Mouse (Mus musculus) kidney, postnatal 25 days (tissue): Measurements from ENCODE around the gene Sipa1l1.

Experiments used
- DNase-seq, 2 experiments: peaks; one replicate each; pipeline ENCODE4 v3.0.0; 2021; ENCODE audit warnings: mixed read lengths in 2 of 2

Sipa1l1 gene

DNA sequence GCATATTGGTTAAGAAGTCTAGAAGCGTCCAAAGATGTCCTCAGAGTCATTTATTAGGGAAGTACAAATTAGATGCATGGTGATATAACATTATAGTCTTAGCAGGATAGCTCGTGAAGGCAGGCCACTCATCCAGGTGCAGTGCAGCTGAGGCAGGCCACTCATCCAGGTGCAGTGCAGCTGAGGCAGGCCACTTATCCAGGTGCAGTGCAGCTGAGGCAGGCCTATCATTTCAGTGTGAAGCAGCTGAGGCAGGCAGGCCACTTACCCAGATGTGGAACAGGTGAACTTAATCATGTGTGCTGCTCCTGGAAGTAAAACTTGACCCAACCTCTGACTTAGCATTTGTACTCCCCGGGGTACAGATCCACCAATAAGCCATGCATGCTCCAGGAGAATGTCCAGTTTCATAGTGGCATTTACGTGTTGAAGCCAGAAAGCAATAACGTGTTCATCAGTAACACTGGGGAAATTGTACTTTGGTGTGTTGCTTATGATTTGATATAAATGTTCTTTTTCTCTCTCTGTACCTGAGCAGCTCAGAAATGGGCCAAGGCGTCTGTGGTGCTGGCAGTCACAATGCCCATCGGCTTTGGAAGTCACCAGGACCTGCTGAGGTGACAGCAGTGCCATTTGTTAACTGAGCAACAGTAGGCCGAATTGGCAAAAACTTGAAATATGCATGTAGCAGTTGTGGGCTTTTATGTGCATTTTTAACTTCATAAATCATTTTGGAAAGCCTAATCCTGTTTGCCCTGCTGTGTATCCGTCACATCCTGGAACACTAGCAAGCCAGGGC, 129.7 kb downstream of the Sipa1l1 start:
- no peak for DNase-seq

- DNase-seq = no peak
These were observed 135.0 kb downstream of the Sipa1l1 start for GRCm38 (mm10) chr12:82304140-82304539.

- DNase-seq = peak in 1 of 2 experiments; percentile 54
These were observed 136.9 kb downstream of the Sipa1l1 start for GRCm38 (mm10) chr12:82306035-82306434.

DNA sequence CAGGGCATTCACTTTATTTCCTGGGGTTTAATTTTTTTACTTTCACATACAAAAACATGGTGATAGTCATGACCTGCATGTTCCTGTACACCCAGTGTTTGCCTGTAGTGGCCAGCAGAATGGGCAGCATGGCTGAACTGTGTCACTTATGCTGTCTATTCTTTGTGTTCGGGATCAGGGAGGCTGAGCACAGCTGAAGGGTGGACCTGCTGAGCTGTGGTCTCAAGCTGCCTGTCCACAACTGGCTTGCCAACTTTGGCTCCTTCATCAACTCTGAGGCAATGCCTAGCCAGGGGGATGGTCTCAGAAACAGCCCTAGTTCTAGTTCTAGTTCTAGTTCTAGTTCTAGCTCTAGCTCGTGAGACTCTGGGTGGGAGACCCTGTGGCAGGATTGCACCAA, 142.5 kb downstream of the Sipa1l1 start:
- no peak for DNase-seq

DNA sequence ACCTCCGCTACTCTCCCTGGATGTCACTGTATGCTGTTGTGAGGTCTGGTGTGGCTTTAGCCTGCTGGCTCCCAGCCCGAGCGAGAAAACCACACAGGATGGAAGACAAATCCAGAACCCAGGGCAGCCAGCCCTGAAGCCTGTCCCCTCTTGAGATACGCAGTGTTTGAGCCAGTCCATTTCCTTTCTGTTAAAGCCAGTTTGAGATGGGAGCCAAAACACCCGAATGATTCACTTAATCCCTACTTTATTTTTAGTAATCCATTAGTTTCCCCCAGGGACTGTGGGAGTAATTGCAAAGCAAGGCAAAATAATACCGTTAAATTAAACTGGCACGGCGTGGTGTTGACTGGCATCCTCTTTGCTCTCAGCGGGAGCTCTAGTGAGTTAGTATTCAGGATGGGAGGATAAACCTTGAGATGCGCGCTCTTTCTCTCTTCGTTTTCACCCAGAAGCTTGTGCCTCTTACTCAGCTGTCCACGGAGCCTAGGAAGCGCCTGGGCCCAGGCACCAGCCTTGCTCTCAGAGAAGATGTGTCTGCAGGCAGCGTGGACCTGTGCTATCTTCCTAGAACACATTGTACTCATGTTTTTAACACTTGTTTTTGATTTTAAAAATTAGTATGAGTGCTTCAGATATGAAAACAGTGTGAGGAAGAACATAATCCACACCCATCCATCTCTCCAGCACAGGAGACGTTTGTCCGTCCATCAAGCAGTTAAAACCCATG, 143.1 kb downstream of the Sipa1l1 start:
- peak; percentile 38 to 66 for DNase-seq

DNA sequence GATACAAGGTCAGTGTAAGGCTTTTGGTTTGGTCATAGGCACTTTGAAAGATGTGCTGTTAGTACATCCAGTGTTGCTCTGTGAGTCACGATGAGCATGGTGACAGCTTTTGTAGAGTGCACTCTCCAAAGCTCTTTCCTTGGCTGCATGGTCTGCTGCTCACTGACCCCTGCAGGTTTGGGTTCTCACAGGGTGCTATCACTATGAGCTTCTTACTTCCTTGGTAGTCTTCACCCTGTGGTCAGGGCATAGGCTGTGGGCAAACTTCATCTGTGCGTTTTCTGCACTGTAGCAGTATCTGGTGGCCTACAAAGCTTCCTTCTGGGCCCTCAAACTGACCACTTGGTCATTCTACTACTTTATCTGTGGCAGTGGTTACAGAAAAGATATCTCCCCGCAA, 144.0 kb downstream of the Sipa1l1 start:
- peak in 1 of 2 experiments; percentile 63 for DNase-seq

DNA sequence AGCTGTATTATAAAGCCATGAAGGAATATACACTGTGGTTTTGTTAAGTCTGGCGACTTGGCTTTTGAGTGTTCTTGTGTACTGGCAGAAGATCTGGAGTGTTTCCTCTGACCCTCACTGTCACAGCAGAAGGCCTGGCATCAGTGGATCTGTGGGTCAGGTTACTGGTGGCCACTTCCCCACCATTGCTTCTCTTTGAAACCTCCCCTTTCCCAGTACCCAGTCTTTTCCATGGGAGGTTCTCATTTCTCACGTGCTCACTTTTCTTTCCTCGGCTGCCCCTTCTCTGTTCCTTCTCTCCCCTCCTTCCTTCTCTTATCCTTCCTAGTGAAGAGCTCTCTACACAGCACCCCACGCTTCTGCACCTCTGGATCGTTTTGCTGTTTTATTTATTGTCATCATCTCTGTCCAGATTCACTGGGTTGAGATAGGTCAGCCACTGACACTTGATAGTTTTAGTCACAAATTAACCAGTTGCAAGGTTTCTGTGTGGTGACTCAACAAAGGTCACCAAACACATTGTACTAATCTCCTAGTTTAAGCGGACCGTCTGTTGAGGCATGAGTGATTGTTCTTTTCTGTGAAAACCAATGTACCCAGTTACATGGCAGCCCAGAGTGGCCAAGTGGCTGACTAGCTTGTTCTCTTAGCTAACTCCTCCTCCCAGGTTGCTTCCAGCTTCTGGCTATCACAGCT, 150.5 kb downstream of the Sipa1l1 start:
- DNase-seq = no peak

DNA sequence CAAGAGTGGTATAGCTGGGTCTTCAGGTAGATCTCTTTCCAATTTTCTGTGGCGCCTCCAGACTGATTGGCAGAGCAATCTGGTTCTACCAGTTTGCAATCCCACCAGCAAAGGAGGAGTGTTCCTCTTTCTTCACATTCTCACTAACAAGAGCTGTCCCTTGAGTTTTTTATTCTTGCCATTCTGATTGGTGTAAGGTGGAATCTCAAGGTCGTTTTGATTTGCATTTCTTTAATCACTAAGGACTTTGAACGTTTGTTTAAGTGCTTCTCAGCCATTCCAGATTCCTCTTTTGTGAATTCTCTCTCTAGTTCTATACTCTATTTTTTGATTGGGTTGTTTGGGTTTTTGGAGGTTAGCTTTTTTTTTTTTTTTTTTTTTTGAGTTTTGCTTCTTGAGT, 151.1 kb downstream of the Sipa1l1 start:
- DNase-seq = no peak

- DNase-seq = no peak
These were observed 152.3 kb downstream of the Sipa1l1 start for GRCm38 (mm10) chr12:82321397-82321796.

- DNase-seq = no peak
These were observed 152.7 kb downstream of the Sipa1l1 start for GRCm38 (mm10) chr12:82321855-82322254.

GRCm38 (mm10) chr12:82322759-82323451, 153.8 kb downstream of the Sipa1l1 start:
- DNase-seq = no peak

GRCm38 (mm10) chr12:82324621-82325020, 155.5 kb downstream of the Sipa1l1 start:
- no peak for DNase-seq

- DNase-seq = no peak
These were observed 156.4 kb downstream of the Sipa1l1 start for GRCm38 (mm10) chr12:82325502-82325901.

DNA sequence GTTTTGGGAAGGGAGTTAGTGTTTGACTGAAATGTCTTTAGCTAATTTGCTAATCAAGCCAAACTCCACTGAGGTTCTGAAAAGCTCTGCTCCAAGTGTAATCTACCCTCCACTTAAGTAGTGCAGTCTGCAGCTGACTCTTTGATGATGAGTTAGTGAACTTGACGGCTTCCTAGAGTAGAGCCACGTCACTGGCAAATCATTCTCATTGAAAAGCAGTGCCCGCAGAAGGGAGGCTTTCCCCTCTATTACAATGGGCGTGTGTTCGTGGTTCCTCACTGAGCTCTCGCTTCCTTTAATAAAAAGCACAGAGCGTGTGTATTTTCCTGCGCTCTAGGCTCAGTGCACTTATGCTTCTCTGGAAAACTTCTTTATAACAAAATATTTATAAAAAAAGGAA, 157.3 kb downstream of the Sipa1l1 start:
- no peak for DNase-seq

- no peak for DNase-seq
These were observed 159.0 kb downstream of the Sipa1l1 start for GRCm38 (mm10) chr12:82328112-82328511.

GRCm38 (mm10) chr12:82332836-82333614, 163.9 kb downstream of the Sipa1l1 start:
- DNase-seq = peak; percentile 57 to 70

DNA sequence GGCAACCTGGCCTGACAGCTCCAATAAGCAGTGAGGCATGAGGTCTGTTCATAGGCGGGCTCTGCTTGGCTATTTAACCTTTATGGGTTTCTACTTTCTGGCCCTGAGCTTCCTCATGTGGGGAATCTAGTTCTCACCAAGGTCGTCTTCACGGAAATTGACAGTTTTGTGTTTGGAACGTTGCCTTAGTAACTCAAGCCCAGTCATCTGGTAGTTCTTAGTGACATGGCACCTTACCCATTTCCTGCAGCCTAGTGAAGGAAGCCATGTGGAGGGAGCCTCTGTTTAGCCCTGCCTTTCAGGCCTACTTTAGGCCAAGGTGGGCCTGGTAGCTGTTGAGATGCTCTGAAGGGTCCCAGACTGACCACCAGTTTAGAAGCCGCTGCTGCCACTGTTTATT, 164.9 kb downstream of the Sipa1l1 start:
- DNase-seq = no peak

GRCm38 (mm10) chr12:82334550-82334949, 165.4 kb downstream of the Sipa1l1 start:
- DNase-seq = no peak

DNA sequence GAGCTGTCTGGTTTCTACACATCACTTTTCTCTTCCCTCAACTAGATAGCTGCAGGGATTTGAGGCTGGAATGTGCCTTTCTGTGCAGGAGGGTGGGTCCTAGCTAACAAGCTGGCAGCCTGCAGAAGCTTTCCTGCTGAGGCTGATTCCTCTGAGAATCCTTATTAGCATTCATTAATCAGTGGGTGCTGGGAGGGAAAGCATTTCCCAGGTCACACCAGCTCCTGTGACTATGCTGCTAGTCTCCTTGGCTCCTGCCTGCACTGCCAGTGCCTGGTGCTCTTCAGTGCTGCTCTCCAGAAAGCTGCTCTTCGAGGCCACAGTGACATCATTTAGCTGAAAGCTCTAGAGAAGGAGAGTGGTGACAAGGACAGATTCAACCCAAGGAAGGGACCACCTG, 166.0 kb downstream of the Sipa1l1 start:
- no peak for DNase-seq

DNA sequence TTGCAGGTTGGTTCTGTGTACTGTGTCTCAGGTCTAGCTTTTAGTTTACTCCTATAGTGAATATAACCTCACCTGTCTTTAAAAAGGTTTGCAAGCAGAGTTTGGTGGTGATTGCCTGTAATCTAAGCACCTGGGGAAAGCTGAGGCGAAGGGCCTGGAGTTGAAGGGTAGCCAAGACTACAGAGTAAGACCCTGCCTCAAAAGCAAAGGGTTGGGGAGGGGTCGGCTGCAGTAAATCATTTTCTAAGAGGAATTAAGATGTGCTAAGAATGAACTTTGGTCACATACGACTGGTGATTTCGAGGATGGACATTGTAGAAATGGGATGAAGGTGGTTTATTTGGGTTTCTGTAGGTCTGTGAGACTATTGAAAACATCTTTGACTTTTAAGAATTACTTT, 169.4 kb downstream of the Sipa1l1 start:
- no peak for DNase-seq

- peak; percentile 21 to 65 for DNase-seq
These were observed 170.2 kb downstream of the Sipa1l1 start for GRCm38 (mm10) chr12:82339221-82339861.
